Mouse (Mus musculus) MEL-GATA-1-ER (cell line): ENCODE measurements around the gene Pik3cg.
A peak's percentile ranks its signal among the peaks of the same experiment; 100 is the strongest.

ENCODE experiments used
- DNase-seq: peaks from one replicate; pipeline ENCODE4 v3.0.0-alpha.2; 2012; ENCODE audit warnings: low read depth; ENCODE audit errors: extremely low read depth

The Pik3cg gene

DNA sequence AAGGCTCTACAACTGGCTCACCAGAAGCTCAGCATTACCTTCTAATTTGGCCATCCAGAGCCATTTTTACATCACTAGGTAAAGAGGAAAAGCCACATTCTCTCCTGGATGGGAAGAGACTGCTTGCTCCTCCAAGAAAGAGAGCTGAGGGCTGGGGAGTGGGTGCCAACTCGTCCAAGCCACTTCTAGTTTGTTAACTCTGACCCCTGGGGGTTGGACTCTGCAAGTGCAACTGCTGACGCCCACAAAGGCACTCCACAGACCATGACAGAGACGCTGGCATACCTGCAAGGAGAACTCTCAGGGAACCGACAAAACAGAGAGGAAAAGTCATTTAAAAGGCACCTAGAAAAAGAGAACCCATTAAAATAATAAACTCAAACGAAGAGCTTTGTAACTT is 63.9 kb downstream of the Pik3cg start:
- DNase-seq: no peak

DNA sequence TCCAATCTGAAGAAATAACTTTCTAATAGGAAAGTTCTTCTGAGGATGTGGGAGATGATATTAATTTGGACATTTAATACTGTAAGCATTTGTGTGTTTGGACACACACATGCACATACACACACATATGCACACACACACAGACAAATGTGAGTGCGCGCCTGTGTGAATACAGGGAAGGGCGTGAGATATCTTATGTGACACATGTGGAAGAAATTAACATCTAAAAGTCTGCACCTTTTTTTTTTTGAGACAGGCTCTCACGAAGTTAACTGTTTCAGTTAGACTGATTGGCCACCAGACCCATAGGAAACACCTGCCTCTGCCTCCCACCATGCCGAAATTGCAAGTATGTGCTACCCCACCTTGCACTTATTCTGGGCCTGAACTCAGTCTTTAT is 64.7 kb downstream of the Pik3cg start:
- DNase-seq: no peak

DNA sequence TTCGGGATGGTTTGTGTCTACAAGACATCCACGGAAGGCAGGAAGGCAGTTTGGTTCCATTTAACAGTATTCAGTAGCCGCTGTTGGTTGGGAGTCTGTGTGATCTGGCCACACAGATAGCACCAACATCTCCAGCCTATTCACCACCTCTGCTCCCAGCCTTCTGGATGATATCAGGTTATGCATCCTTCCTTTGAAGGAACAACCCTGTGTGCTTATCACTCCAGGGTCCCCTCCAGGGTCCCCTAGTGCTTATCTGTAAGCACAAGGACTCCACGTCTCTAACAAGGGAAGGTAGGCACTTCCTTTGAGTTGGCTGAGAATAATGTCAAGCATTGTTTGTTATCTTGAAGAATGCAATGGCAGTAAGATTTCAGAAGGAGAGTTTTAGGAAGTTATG is 65.3 kb downstream of the Pik3cg start:
- DNase-seq: peak; percentile 99

DNA sequence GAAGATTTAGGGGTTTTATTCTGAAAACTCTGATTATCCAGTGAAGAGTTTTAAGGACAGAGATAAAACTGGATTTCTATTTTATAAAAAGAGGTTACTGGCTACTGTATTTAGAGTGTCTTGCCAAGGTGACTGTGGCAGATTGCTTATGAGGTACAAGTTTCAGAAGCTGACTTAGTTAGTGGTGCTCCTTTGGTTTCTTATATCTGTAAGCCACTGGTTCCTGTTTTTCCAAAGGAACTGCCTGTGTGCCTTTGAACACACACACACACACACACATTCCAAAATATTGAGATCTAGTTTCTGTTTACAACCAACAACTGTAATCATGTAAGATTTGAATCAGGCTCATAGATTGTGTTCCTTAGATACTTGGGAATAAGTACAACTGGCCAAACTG is 66.7 kb downstream of the Pik3cg start:
- no peak for DNase-seq

GRCm38 (mm10) chr12:32138831-32139230 is 69.6 kb downstream of the Pik3cg start:
- no peak for DNase-seq

DNA sequence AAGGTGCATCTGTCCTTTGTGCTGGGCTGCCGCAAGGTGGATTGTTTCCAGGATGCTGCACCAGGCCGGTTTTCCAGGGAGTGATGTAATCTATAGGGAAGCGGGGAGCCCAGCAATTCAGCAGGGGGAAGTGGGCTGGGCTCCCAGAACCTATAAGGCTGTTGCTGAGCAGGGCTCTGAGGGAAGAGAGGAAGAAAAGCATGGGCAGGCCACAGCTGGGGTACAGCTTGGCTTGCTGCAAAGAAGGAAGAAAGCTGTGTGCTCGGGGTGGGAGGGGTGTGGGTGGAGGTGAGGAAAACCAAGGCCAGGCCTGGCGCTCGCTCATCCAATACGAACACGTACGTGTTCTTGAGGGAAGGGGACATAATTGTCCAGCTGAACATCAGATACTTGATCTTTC is 70.1 kb downstream of the Pik3cg start:
- no peak for DNase-seq

DNA sequence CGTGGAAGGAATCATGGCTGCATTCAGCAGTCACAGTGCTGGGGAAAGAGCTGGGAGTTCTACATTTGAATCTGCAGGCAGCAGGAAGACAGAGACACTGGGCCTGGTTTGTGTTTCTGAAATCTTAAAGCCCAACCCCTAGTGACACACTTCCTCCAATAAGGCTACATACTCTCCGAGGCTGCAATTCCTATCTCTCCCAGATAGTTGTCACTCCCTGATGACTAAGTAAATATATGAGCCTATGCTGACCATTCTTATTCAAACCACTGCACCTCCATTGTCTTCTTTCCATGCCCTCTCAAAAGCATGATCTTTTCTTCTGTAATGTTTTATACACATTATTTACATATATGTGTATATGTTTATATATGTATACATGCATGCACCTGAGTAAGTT is 70.9 kb downstream of the Pik3cg start:
- no peak for DNase-seq

DNA sequence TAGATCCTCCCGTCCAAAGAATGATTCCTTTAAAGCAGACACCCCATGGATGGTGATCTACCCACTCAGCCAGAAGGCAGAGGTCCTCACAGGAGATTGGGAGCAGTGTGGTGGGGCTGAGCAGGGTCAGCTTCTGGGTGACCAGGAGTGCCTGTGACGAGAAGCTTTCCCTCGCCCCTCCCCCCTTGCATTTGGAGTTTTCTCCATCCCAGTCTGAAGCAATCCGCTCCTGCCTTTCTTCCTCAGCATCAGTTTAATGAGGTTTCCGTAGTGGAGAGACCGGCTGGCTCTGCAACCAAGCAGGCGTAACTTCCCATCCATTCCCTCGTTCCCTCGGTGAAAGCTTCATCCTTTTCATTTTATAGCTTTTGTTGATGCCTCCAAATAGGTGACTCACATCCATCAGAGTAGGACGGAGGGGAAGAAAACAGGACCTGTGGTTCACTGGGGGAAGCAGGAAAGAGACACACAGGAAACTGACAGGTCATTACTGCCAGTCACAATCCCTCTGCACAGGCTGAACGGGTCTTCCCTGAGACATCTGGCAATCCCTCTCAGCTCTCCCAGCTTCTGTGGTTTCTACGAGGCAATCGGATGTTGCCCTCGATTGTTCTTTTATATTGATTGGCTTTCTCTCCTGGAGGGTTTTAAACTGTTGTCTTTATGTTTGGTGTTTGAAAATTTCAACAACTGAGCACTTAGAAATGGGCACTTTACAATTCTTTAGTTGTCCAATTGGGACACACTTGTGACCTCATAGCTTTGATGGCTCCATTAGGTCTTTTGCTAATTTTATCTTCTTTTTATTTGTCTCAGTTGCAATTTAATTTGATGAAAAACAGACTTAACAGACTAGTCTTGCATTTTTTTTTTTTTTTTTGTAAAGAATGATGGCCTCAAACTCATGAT is 80.6 kb downstream of the Pik3cg start:
- DNase-seq: no peak

DNA sequence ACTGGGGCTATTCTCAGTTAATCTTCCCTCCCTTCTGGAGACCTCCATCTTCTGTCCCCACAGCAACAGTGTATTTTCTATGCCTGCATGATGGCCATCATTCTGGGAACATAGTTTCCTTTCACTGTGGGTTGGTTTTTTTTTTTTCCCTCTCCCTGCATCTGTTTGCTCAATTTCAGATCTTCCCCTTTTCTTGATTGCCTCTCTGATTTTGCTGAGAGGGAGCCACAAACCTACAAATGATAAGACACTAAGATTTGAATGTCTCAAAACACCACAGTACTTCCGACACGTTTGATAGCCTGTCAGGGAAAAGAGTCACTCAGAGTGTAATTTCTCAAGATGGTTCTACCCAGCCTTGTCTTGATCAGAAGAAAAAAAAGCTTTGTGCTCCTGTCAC is 81.3 kb downstream of the Pik3cg start:
- no peak for DNase-seq

DNA sequence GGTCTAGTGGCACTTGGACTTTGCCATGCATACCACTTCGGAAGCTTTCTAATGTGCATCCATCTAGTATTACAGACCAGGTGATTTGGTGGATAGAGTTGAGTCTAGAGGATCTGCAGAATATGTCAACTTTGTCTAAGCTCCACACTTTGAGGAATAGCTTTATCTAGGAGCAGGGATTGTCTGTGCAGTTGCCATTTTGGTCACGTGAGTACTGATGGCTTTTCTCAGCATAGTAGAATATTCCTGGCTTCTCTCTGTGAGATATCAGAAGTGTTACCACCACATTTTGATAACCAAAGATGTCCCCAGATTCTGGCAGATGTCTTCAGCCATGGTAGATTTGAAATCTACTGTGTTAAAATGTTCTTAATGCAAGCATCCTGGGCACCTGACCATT is 84.0 kb downstream of the Pik3cg start:
- DNase-seq: no peak

GRCm38 (mm10) chr12:32124030-32124429 is 84.4 kb downstream of the Pik3cg start:
- DNase-seq: no peak

- peak; percentile 79 for DNase-seq
Observed at GRCm38 (mm10) chr12:32123559-32123958, 84.9 kb downstream of the Pik3cg start.
